Comparison of ENCODE assay signal across 13 mouse cellular contexts in the genomic region with DNA sequence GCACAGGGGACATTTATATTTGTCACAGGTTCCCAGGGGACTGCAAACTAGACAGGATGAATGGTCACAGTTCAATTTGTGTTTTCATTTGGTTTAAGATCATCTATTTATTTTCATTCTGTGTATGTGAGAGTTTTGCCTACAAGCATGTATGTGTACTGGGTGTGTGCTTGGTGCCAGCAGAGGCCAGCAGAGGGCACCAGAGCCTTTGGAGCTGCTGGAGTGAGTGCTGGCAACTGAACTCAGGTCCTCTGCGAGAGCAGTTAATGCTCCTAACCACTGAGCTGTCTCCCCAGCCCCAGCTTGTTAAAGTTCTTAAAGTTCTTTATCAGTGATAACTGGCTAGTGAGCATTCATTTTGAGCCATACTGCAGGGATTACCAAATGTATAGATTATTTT. TPM values are rescaled to one million over a fixed set of nuclear protein-coding genes. Genes with fewer than 3 reads are reported as not detected.
DNase-seq lines count a peak whose midpoint lies in the region; ATAC-seq and TF ChIP-seq lines count a peak whose summit lies in the region.
"Had no signal": no experiment of that assay in that cellular context is flagged by ENCODE, and none has a peak within 500 bp of the region (broad histone marks: within the 10 kb centered on the region; RNA-seq: fewer than 3 reads in every experiment).

No protein-coding gene starts in this region.

- H3K79me2 ChIP-seq in CH12.LX (replicated peaks; ENCODE audit: control insufficient read depth, extremely low read depth, insufficient read depth, poor library complexity, severe bottlenecking), result no peaks in the 10 kb centered on the region

- peaks cover 95% of the 10 kb centered on the region for H3K36me3 ChIP-seq in liver, embryonic 13.5 days
- peaks cover 64% of the 10 kb centered on the region for H3K36me3 ChIP-seq in liver, embryonic 11.5 days (ENCODE audit: control insufficient read depth, insufficient read depth, low read length)
- H3K36me3 ChIP-seq in CH12.LX (replicated peaks in 1 of 2; ENCODE audit: control insufficient read depth in 1 of 2, insufficient read depth in 1 of 2, low read length in 1 of 2), result peaks cover 81 to 95% of the 10 kb centered on the region in 2 experiments

- TF ChIP-seq RAD21 in CH12.LX (IDR thresholded peaks at IDR 0.05; ENCODE audit: low read depth, low read length), result peak; percentile 33

- no peak for TF ChIP-seq EP300 in CH12.LX (IDR thresholded peaks at IDR 0.05; ENCODE audit: low read length)

- WGBS in cerebellum, adult 2 months, result 88% methylated on average over 1 of the region's 1 CpGs
- WGBS in liver, embryonic 13.5 days (ENCODE audit: insufficient replicate concordance), result 97% methylated on average over 1 of the region's 1 CpGs
- WGBS in liver, embryonic 11.5 days, result 88% methylated on average over 1 of the region's 1 CpGs

- no peak overlapping the region for H3K27ac ChIP-seq in cerebellum, adult 2 months (ENCODE audit: insufficient read depth, low read length)
- H3K27ac ChIP-seq in liver, embryonic 13.5 days, result no peak overlapping the region
- no peak overlapping the region for H3K27ac ChIP-seq in liver, embryonic 11.5 days (ENCODE audit: low read depth, low read length)
- H3K27ac ChIP-seq in CH12.LX (ENCODE audit: insufficient read depth, low read depth), result no peak overlapping the region
- H3K27ac ChIP-seq: liver, embryonic 15.5 days; midbrain, embryonic 10.5 days had no signal

- H3K4me1 ChIP-seq in cerebellum, adult 2 months (ENCODE audit: control insufficient read depth, insufficient read depth, low read length), result no peaks in the 10 kb centered on the region
- 0 out of 2 replicates have a peak, but pooled peaks cover 7% of the 10 kb centered on the region for H3K4me1 ChIP-seq in liver, embryonic 13.5 days (replicated peaks)
- no peaks in the 10 kb centered on the region for H3K4me1 ChIP-seq in liver, embryonic 11.5 days (replicated peaks; ENCODE audit: control insufficient read depth, insufficient read depth, low read length)
- H3K4me1 ChIP-seq in CH12.LX (ENCODE audit: control insufficient read depth in 1 of 2, insufficient read depth in 2 of 2), result peaks cover 0 to 11% of the 10 kb centered on the region in 2 experiments; a peak in 1 of 4 replicates
- H3K4me1 ChIP-seq: liver, embryonic 15.5 days had no signal

- dilution Hi-C loops in CH12.LX (cut with MboI; ENCODE audit: extremely low pct_ligation_motif_present, extremely low pct_unique_long_range_greater_than_20kb, low sequenced_read_pairs), result no loop called here

- 0 out of 2 replicates have a peak, but pooled peaks have one; percentile 6 for ATAC-seq in liver, embryonic 13.5 days (ENCODE audit: low read depth)
- ATAC-seq in liver, embryonic 11.5 days (replicated peaks; ENCODE audit: low FRiP score), result no peak
- no peak for ATAC-seq in cerebellum, adult (ENCODE audit: insufficient number of reproducible peaks, low FRiP score, low TSS enrichment)

- no peak overlapping the region for H3K9ac ChIP-seq in liver, embryonic 13.5 days
- H3K9ac ChIP-seq in liver, embryonic 11.5 days (ENCODE audit: low read depth, low read length), result no peak overlapping the region
- H3K9ac ChIP-seq in CH12.LX (ENCODE audit: insufficient read depth, low read depth), result no peak overlapping the region
- H3K9ac ChIP-seq: liver, embryonic 15.5 days had no signal

- in situ Hi-C loops in CH12.LX (cut with MboI; ENCODE audit: low pct_ligation_motif_present, low pct_unique_long_range_greater_than_20kb, low sequenced_read_pairs), result no loop called here

- no peak for DNase-seq in cerebellum, adult 2 months
- DNase-seq in cerebellum, postnatal 36 days, result no peak
- no peak for DNase-seq in liver, embryonic 13.5 days
- no peak for DNase-seq in liver, embryonic 11.5 days (ENCODE audit: low spot score)
- no peak for DNase-seq in CH12.LX (ENCODE audit: extremely low read depth)
- no peak for DNase-seq in brain, embryonic 14.5 days (ENCODE audit: low read depth)
- no peak for DNase-seq in kidney, adult 8-10 months
- DNase-seq: adrenal gland, postnatal 10 days; cerebellum, adult 11-12 months; right cerebral cortex, postnatal 4 days had no signal

- no peak overlapping the region for H3K4me2 ChIP-seq in liver, embryonic 13.5 days
- H3K4me2 ChIP-seq in liver, embryonic 11.5 days, result no peak overlapping the region
- no peak overlapping the region for H3K4me2 ChIP-seq in CH12.LX (ENCODE audit: insufficient read depth, low read depth, poor library complexity, severe bottlenecking)
- H3K4me2 ChIP-seq: liver, embryonic 15.5 days had no signal

- 0 out of 2 replicates have a peak, but pooled peaks have one; percentile 9 for TF ChIP-seq CTCF in cerebellum, adult 2 months (IDR thresholded peaks at IDR 0.05; ENCODE audit: borderline replicate concordance, insufficient read depth, low read depth, low read length)
- peak in 1 of 2 experiments; percentile 40; a peak in 2 of 4 replicates for TF ChIP-seq CTCF in CH12.LX (conservative IDR thresholded peaks at IDR 0.05 in 1 of 2, IDR thresholded peaks at IDR 0.05 in 1 of 2; ENCODE audit: low read depth in 2 of 2, low read length in 2 of 2)
- peak; percentile 14; the same call in 1 of the 2 replicates for TF ChIP-seq CTCF in brain, embryonic 14.5 days (IDR thresholded peaks at IDR 0.05; ENCODE audit: borderline replicate concordance, extremely low read depth, insufficient read depth, insufficient read length)

- no peaks in the 10 kb centered on the region for H3K9me3 ChIP-seq in liver, embryonic 13.5 days (replicated peaks)
- no peaks in the 10 kb centered on the region for H3K9me3 ChIP-seq in liver, embryonic 11.5 days (ENCODE audit: control insufficient read depth, low read length)
- H3K9me3 ChIP-seq in CH12.LX (replicated peaks; ENCODE audit: low read length), result peaks cover 10% of the 10 kb centered on the region
- H3K9me3 ChIP-seq: liver, embryonic 15.5 days; midbrain, embryonic 10.5 days had no signal

- no peak overlapping the region for H3K4me3 ChIP-seq in cerebellum, adult 2 months (replicated peaks; ENCODE audit: insufficient read depth, low read depth, low read length)
- no peak overlapping the region for H3K4me3 ChIP-seq in liver, embryonic 13.5 days (replicated peaks)
- no peak overlapping the region for H3K4me3 ChIP-seq in liver, embryonic 11.5 days (ENCODE audit: low read depth, low read length)
- H3K4me3 ChIP-seq in CH12.LX (replicated peaks in 1 of 3; ENCODE audit: low read depth in 2 of 3, low read length in 2 of 3, poor library complexity in 1 of 3), result no peak overlapping the region
- H3K4me3 ChIP-seq: liver, embryonic 15.5 days; midbrain, embryonic 10.5 days had no signal

- H3K27me3 ChIP-seq in cerebellum, adult 2 months (ENCODE audit: control insufficient read depth, insufficient read depth, low read length), result no peaks in the 10 kb centered on the region
- no peaks in the 10 kb centered on the region for H3K27me3 ChIP-seq in liver, embryonic 13.5 days
- H3K27me3 ChIP-seq in liver, embryonic 11.5 days (replicated peaks; ENCODE audit: control insufficient read depth, insufficient read depth, low read length), result no peaks in the 10 kb centered on the region
- no peaks in the 10 kb centered on the region for H3K27me3 ChIP-seq in CH12.LX (replicated peaks)
- H3K27me3 ChIP-seq: liver, embryonic 15.5 days had no signal

- no peak for TF ChIP-seq POLR2A in cerebellum, adult 2 months (IDR thresholded peaks at IDR 0.05; ENCODE audit: borderline replicate concordance, insufficient read depth, low read length)
- no peak for TF ChIP-seq POLR2A in CH12.LX (IDR thresholded peaks at IDR 0.05; ENCODE audit: low read depth, low read length)
- TF ChIP-seq POLR2A in brain, embryonic 14.5 days (IDR thresholded peaks at IDR 0.05; ENCODE audit: borderline replicate concordance, extremely low read depth, insufficient read depth, insufficient read length, poor library complexity, severe bottlenecking), result no peak

TF ChIP-seq in CH12.LX, 34 proteins besides CTCF, POLR2A, EP300 and RAD21:
- no peak for TF ChIP-seq IRF4 (IDR thresholded peaks at IDR 0.05; ENCODE audit: low read depth, low read length)
- peak; percentile 23 for TF ChIP-seq SMC3 (IDR thresholded peaks at IDR 0.05; ENCODE audit: low read depth, low read length)
TF ChIP-seq in CH12.LX: peak in this region for 1.

RNA-seq across cellular contexts. Expression of gene Klc1, which starts 20.9 kb away (rescaled TPM):
- polyA plus RNA-seq in cerebellum, adult 2 months (2012; rRNA removed), result 874 and 889 TPM in 2 replicates
- polyA plus RNA-seq in liver, embryonic 13.5 days (2015; fragmentation: Nextera tagmentation; extraction: Ambion mirVana), result 22.5 and 24.0 TPM in 2 replicates
- polyA plus RNA-seq in liver, embryonic 11.5 days (2014; fragmentation: Nextera tagmentation; extraction: Ambion mirVana), result 56.8 and 59.3 TPM in 2 replicates
- total RNA-seq in CH12.LX (2012; rRNA removed) (45.2 and 55.1 TPM in 2 replicates), CH12.LX (2014; rRNA removed) (44.4 and 45.6 TPM in 2 replicates)
- 77.0 and 116 TPM in 2 replicates for polyA plus RNA-seq in CH12.LX (2012; ENCODE audit: insufficient read length, low read depth)
- polyA plus RNA-seq in brain, embryonic 14.5 days (2012; rRNA removed), result 500 and 599 TPM in 2 replicates

RNA-seq across cellular contexts. Expression of gene Xrcc3, which starts 34.1 kb away (rescaled TPM):
- 16.7 and 19.2 TPM in 2 replicates for polyA plus RNA-seq in cerebellum, adult 2 months (2012; rRNA removed)
- polyA plus RNA-seq in liver, embryonic 13.5 days (2015; fragmentation: Nextera tagmentation; extraction: Ambion mirVana), result 3.9 and 5.1 TPM in 2 replicates
- 20.0 and 20.9 TPM in 2 replicates for polyA plus RNA-seq in liver, embryonic 11.5 days (2014; fragmentation: Nextera tagmentation; extraction: Ambion mirVana)
- total RNA-seq in CH12.LX (2012; rRNA removed) (16.3 and 21.8 TPM in 2 replicates), CH12.LX (2014; rRNA removed) (7.4 and 11.8 TPM in 2 replicates)
- 12.9 and 13.3 TPM in 2 replicates for polyA plus RNA-seq in CH12.LX (2012; ENCODE audit: insufficient read length, low read depth)
- 7.6 and 9.3 TPM in 2 replicates for polyA plus RNA-seq in brain, embryonic 14.5 days (2012; rRNA removed)

RNA-seq across cellular contexts. Expression of gene Zfyve21, which starts 34.4 kb away (rescaled TPM):
- polyA plus RNA-seq in cerebellum, adult 2 months (2012; rRNA removed), result 31.6 and 33.4 TPM in 2 replicates
- polyA plus RNA-seq in liver, embryonic 13.5 days (2015; fragmentation: Nextera tagmentation; extraction: Ambion mirVana), result 53.3 and 54.7 TPM in 2 replicates
- 95.5 and 95.6 TPM in 2 replicates for polyA plus RNA-seq in liver, embryonic 11.5 days (2014; fragmentation: Nextera tagmentation; extraction: Ambion mirVana)
- total RNA-seq in CH12.LX (2012; rRNA removed) (5.9 and 8.4 TPM in 2 replicates), CH12.LX (2014; rRNA removed) (6.3 and 7.6 TPM in 2 replicates)
- polyA plus RNA-seq in CH12.LX (2012; ENCODE audit: insufficient read length, low read depth), result 3.3 and 4.1 TPM in 2 replicates
- 27.9 and 39.7 TPM in 2 replicates for polyA plus RNA-seq in brain, embryonic 14.5 days (2012; rRNA removed)
